Comparison of ENCODE assay signal across 8 mouse cellular contexts in genomic region chr5:137627991-137628390, GRCm38 (mm10). TPM values are rescaled to one million over a fixed set of nuclear protein-coding genes. Genes with fewer than 3 reads are reported as not detected.
A peak's percentile ranks its signal among the peaks of the same experiment; 100 is the strongest.
DNase-seq lines count a peak whose midpoint lies in the region; ATAC-seq and TF ChIP-seq lines count a peak whose summit lies in the region.

No protein-coding gene starts in this region.

- WGBS in hindbrain, embryonic 16.5 days: 6% methylated on average over 9 of the region's 9 CpGs
- under 1% methylated on average over 9 of the region's 9 CpGs for WGBS in lung, embryonic 14.5 days

- no peaks in the 10 kb centered on the region for H3K9me3 ChIP-seq in hindbrain, embryonic 16.5 days (ENCODE audit: control insufficient read depth, low read length)
- H3K9me3 ChIP-seq in lung, embryonic 14.5 days (ENCODE audit: low read depth, low read length): no peaks in the 10 kb centered on the region

- H3K4me1 ChIP-seq in brown adipose tissue, adult 24 weeks (ENCODE audit: control insufficient read depth, insufficient read depth, insufficient read length, low read length): peaks cover 16% of the 10 kb centered on the region
- H3K4me1 ChIP-seq in hindbrain, embryonic 16.5 days (ENCODE audit: control insufficient read depth, insufficient read depth, low read depth, low read length): peaks cover 29% of the 10 kb centered on the region
- H3K4me1 ChIP-seq in lung, embryonic 14.5 days (ENCODE audit: insufficient read depth): peaks cover 20% of the 10 kb centered on the region

- no peaks in the 10 kb centered on the region for H3K27me3 ChIP-seq in hindbrain, embryonic 16.5 days (replicated peaks; ENCODE audit: control insufficient read depth, insufficient read depth, low read length)
- no peaks in the 10 kb centered on the region for H3K27me3 ChIP-seq in lung, embryonic 14.5 days (ENCODE audit: insufficient read depth, low read length)

- peak; percentile 4 for TF ChIP-seq CTCF in left cerebral cortex, adult 2 months (IDR thresholded peaks at IDR 0.05)
- TF ChIP-seq CTCF in lung, embryonic 14.5 days (IDR thresholded peaks at IDR 0.05; ENCODE audit: low read depth): no peak

- H3K36me3 ChIP-seq in hindbrain, embryonic 16.5 days (ENCODE audit: control insufficient read depth, insufficient read depth, low read length): no peaks in the 10 kb centered on the region
- peaks cover 6% of the 10 kb centered on the region; the same call in 1 of the 2 replicates for H3K36me3 ChIP-seq in lung, embryonic 14.5 days (ENCODE audit: insufficient read depth)

- H3K4me3 ChIP-seq in left cerebral cortex, adult 2 months: peak overlapping the region; percentile 65
- peak overlapping the region; percentile 76 for H3K4me3 ChIP-seq in brown adipose tissue, adult 24 weeks (ENCODE audit: insufficient read depth, low read depth, low read length)
- H3K4me3 ChIP-seq in hindbrain, embryonic 16.5 days (ENCODE audit: low read length): peak overlapping the region; percentile 99
- H3K4me3 ChIP-seq in lung, embryonic 14.5 days (ENCODE audit: low read depth, low read length): peak overlapping the region; percentile 94

- H3K4me2 ChIP-seq in hindbrain, embryonic 16.5 days (ENCODE audit: low read length): peak overlapping the region; percentile 80
- H3K4me2 ChIP-seq in lung, embryonic 14.5 days: peak overlapping the region; percentile 90

- intact Hi-C loops in left cerebral cortex, adult 2 months (cut with DNase I): loop anchor here (1.0 to 2.0 kb wide), 2 partner anchors 27 to 55 kb away; partner anchors contain the start of gene Mospd3

- no peak for DNase-seq in left cerebral cortex, adult 2 months (ENCODE audit: extremely low spot score in 1 of 2, low spot score in 2 of 2)
- no peak for DNase-seq in left cerebral cortex, adult 11 months (ENCODE audit: low spot score)
- DNase-seq in lung, embryonic 14.5 days: peak; percentile 53
- no peak for DNase-seq in urinary bladder, postnatal 4 days (ENCODE audit: low spot score in 2 of 2)
- DNase-seq in frontal cortex, postnatal 10 days (ENCODE audit: low spot score in 2 of 2): no peak
- no peak for DNase-seq in spleen, adult 18-20 months

- ATAC-seq in hindbrain, embryonic 16.5 days: no peak
- ATAC-seq in lung, embryonic 14.5 days (ENCODE audit: insufficient read depth): no peak

- peak overlapping the region; percentile 96 for H3K27ac ChIP-seq in left cerebral cortex, adult 2 months
- H3K27ac ChIP-seq in brown adipose tissue, adult 24 weeks (replicated peaks; ENCODE audit: low read depth, low read length): peak overlapping the region; percentile 88
- H3K27ac ChIP-seq in hindbrain, embryonic 16.5 days (ENCODE audit: low read depth, low read length): peak overlapping the region; percentile 91
- peak overlapping the region; percentile 90 for H3K27ac ChIP-seq in lung, embryonic 14.5 days (ENCODE audit: low read depth)

- H3K9ac ChIP-seq in hindbrain, embryonic 16.5 days (ENCODE audit: low read depth, low read length): peak overlapping the region; percentile 81
- peak overlapping the region; percentile 61 for H3K9ac ChIP-seq in lung, embryonic 14.5 days

RNA-seq across cellular contexts. Expression of gene Fbxo24, which starts 0.8 kb away (rescaled TPM):
- under 1 TPM; 0.23 to 0.42 TPM for total RNA-seq in left cerebral cortex, adult 2 months (2021)
- not detected in 2 replicates for polyA plus RNA-seq in brown adipose tissue, adult 24 weeks (2012; ENCODE audit: insufficient read depth, insufficient read length, missing spikeins)
- not detected in 2 replicates for polyA plus RNA-seq in hindbrain, embryonic 16.5 days (2015; fragmentation: Nextera tagmentation; extraction: Ambion mirVana)
- polyA plus RNA-seq in lung, embryonic 14.5 days (2014; fragmentation: Nextera tagmentation; extraction: Ambion mirVana): 0.19 TPM in 1 of 2 replicates, not detected in the other

RNA-seq across cellular contexts. Expression of gene Lrch4, which starts 0.9 kb away (rescaled TPM):
- 10 to 100 TPM; 15.9 to 21.2 TPM for total RNA-seq in left cerebral cortex, adult 2 months (2021)
- polyA plus RNA-seq in brown adipose tissue, adult 24 weeks (2012; ENCODE audit: insufficient read depth, insufficient read length, missing spikeins): 11.5 and 13.6 TPM in 2 replicates
- polyA plus RNA-seq in hindbrain, embryonic 16.5 days (2015; fragmentation: Nextera tagmentation; extraction: Ambion mirVana): 14.9 and 21.6 TPM in 2 replicates
- polyA plus RNA-seq in lung, embryonic 14.5 days (2014; fragmentation: Nextera tagmentation; extraction: Ambion mirVana): 32.1 and 40.5 TPM in 2 replicates

RNA-seq across cellular contexts. Expression of gene Gm20605, which starts 1.0 kb away (rescaled TPM):
- total RNA-seq in left cerebral cortex, adult 2 months (2021): 10 to 100 TPM; 11.6 to 12.8 TPM
- 0.95 and 2.3 TPM in 2 replicates for polyA plus RNA-seq in brown adipose tissue, adult 24 weeks (2012; ENCODE audit: insufficient read depth, insufficient read length, missing spikeins)
- 7.4 and 7.6 TPM in 2 replicates for polyA plus RNA-seq in hindbrain, embryonic 16.5 days (2015; fragmentation: Nextera tagmentation; extraction: Ambion mirVana)
- 9.2 and 11.7 TPM in 2 replicates for polyA plus RNA-seq in lung, embryonic 14.5 days (2014; fragmentation: Nextera tagmentation; extraction: Ambion mirVana)

RNA-seq across cellular contexts. Expression of gene Sap25, which starts 13.1 kb away (rescaled TPM):
- total RNA-seq in left cerebral cortex, adult 2 months (2021): 1 to 10 TPM; 4.8 to 7.2 TPM
- 2.0 TPM in 1 of 2 replicates, not detected in the other for polyA plus RNA-seq in brown adipose tissue, adult 24 weeks (2012; ENCODE audit: insufficient read depth, insufficient read length, missing spikeins)
- 3.4 and 6.6 TPM in 2 replicates for polyA plus RNA-seq in hindbrain, embryonic 16.5 days (2015; fragmentation: Nextera tagmentation; extraction: Ambion mirVana)
- 6.4 and 8.1 TPM in 2 replicates for polyA plus RNA-seq in lung, embryonic 14.5 days (2014; fragmentation: Nextera tagmentation; extraction: Ambion mirVana)

RNA-seq across cellular contexts. Expression of gene Pcolce, which starts 14.4 kb away (rescaled TPM):
- 10 to 100 TPM in 1 of 2 experiments, 1 to 10 TPM in 1; 9.6 to 11.2 TPM for total RNA-seq in left cerebral cortex, adult 2 months (2021)
- 66.8 and 89.9 TPM in 2 replicates for polyA plus RNA-seq in brown adipose tissue, adult 24 weeks (2012; ENCODE audit: insufficient read depth, insufficient read length, missing spikeins)
- polyA plus RNA-seq in hindbrain, embryonic 16.5 days (2015; fragmentation: Nextera tagmentation; extraction: Ambion mirVana): 23.3 and 25.7 TPM in 2 replicates
- polyA plus RNA-seq in lung, embryonic 14.5 days (2014; fragmentation: Nextera tagmentation; extraction: Ambion mirVana): 130 and 148 TPM in 2 replicates
